Mouse (Mus musculus) ES-E14 (cell line): ENCODE measurements around the gene Ctrl. TPM values are rescaled to one million over a fixed set of nuclear protein-coding genes. Genes with fewer than 3 reads are reported as not detected.

Source experiments
- DNase-seq: peaks from one replicate; pipeline ENCODE4 v3.0.0-alpha.2; 2013; ENCODE audit warnings: low read depth, low spot score
- H3K27ac ChIP-seq: 2 replicates; pipeline ENCODE4 v1.5.1; 2012; ENCODE audit warnings: low read depth, mild to moderate bottlenecking, low read length, moderate library complexity, mixed read lengths; ENCODE audit not compliant: poor library complexity, insufficient read depth, severe bottlenecking
- H3K36me3 ChIP-seq: 2 replicates; pipeline ENCODE4 v1.6.1; 2012; ENCODE audit warnings: mild to moderate bottlenecking, low read length, moderate library complexity, mixed read lengths; ENCODE audit not compliant: control insufficient read depth, poor library complexity, insufficient read depth, severe bottlenecking
- H3K4me1 ChIP-seq, 2 experiments: fragments of 150-350 bp in 1 of 2; sonication (generic) in 1 of 2; 2 replicates each; pipeline ENCODE4 v1.6.1; 2012; ENCODE audit warnings: low read length in 2 of 2, mild to moderate bottlenecking in 1 of 2, mixed read lengths in 1 of 2; ENCODE audit not compliant: control insufficient read depth in 2 of 2, insufficient read depth in 2 of 2, poor library complexity in 1 of 2
- H3K4me3 ChIP-seq, 2 experiments: fragments of 150-350 bp in 1 of 2; sonication (generic) in 1 of 2; 2 replicates each; pipeline ENCODE4 v1.5.1; 2012; ENCODE audit warnings: low read length in 2 of 2, low read depth in 1 of 2, mild to moderate bottlenecking in 1 of 2, mixed read lengths in 1 of 2; ENCODE audit not compliant: insufficient read depth in 1 of 2, poor library complexity in 1 of 2, severe bottlenecking in 1 of 2
- H3K9ac ChIP-seq: 2 replicates; pipeline ENCODE4 v1.6.1; 2012; ENCODE audit warnings: low read depth, mild to moderate bottlenecking, low read length, mixed read lengths; ENCODE audit not compliant: poor library complexity, insufficient read depth, severe bottlenecking
- H3K9me3 ChIP-seq: fragments of 150-350 bp; sonication (generic); 2 replicates; pipeline ENCODE4 v1.6.1; 2012; ENCODE audit warnings: low read depth, mild to moderate bottlenecking, low read length; ENCODE audit not compliant: control insufficient read depth, insufficient read depth
- CHD2 ChIP-seq: IDR thresholded peaks from 2 replicates; pipeline ENCODE4 v1.6.1; 2014; ENCODE audit warnings: mild to moderate bottlenecking, low read depth, low read length, inconsistent platforms
- HCFC1 ChIP-seq: IDR thresholded peaks from 2 replicates; pipeline ENCODE4 v1.6.1; 2012; ENCODE audit warnings: low read length, inconsistent platforms, borderline replicate concordance; ENCODE audit not compliant: insufficient read depth
- MAFK ChIP-seq: IDR thresholded peaks from 2 replicates; pipeline ENCODE4 v1.6.1; 2014; ENCODE audit warnings: mild to moderate bottlenecking, low read depth, low read length, inconsistent platforms; ENCODE audit not compliant: insufficient read depth
- ZC3H11A ChIP-seq: IDR thresholded peaks from 2 replicates; pipeline ENCODE4 v1.6.1; 2012; ENCODE audit warnings: low read depth, mild to moderate bottlenecking, inconsistent platforms, low read length, borderline replicate concordance
- ZNF384 ChIP-seq: IDR thresholded peaks from 2 replicates; pipeline ENCODE4 v1.6.1; 2012; ENCODE audit warnings: low read depth, low read length, inconsistent platforms
- in situ Hi-C, 2 experiments: fragments of 600-800 bp; cut with MboI; formaldehyde crosslinking; loops; one replicate each; pipeline ENCODE4 v1.15.1; 2025; ENCODE audit warnings: low sequenced_read_pairs in 2 of 2, inconsistent platforms in 1 of 2; ENCODE audit not compliant: unreplicated experiment in 2 of 2
- total RNA-seq: library from RNA; depleted of rRNA; stranded (reverse); fragments of 300-350 nt; gene quantifications from 2 replicates; pipeline ENCODE4 v1.2.3, GENCODE M21; 2012

Ctrl gene
- total RNA-seq, 1 experiment, result 3.6 TPM

DNA sequence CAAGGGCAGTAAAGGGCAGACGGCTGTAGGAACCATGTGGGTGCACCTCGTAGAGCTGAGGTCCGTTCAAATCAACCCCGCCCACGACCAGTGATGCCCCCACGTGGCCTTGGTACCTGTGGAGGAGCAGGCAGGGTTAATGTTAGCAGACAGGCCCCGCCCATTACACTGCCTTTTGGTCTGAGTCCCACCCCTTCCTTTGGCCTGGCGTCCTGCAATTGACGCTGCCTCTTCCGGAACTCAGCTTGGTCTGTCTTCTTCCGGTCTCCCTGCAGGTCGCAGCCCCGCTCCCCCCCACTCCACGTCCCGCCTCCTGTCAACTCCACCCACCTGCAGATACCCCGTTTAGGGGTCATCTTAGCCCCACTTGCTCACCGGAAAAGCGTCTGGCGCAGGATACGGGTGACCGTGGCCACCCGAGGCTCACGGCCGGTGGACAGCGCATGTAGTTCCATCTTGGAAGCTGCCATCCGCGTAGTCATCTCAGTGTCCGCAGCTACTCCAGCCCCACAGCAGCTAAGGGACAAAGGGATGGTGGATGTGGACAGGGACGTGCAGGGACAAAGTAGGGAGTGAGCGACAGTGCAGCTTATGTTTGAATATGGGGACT lies 3.3 kb upstream of the Ctrl start:
- H3K4me3 ChIP-seq, result peak overlapping the region; percentile 81 to 96
- no peak overlapping the region for H3K27ac ChIP-seq
- H3K36me3 ChIP-seq, result peaks cover 2% of the 10 kb centered on the region; the same call in 1 of the 2 replicates
- H3K9ac ChIP-seq, result peak overlapping the region; percentile 69
- no peaks in the 10 kb centered on the region for H3K9me3 ChIP-seq
- TF ChIP-seq MAFK, result no peak
- no peak for TF ChIP-seq ZC3H11A
- no peak for TF ChIP-seq CHD2
- in situ Hi-C loops, result no loop called here
- peak; percentile 82 for DNase-seq
- H3K4me1 ChIP-seq, result peaks cover 0 to 6% of the 10 kb centered on the region in 2 experiments; a peak in 2 of 4 replicates

- H3K36me3 ChIP-seq, result no peaks in the 10 kb centered on the region; the same call in 1 of the 2 replicates
- in situ Hi-C loops, result no loop called here
- H3K9me3 ChIP-seq, result no peaks in the 10 kb centered on the region
- DNase-seq, result no peak
- no peak overlapping the region for H3K27ac ChIP-seq
- H3K4me1 ChIP-seq, result peaks cover 0 to 6% of the 10 kb centered on the region in 2 experiments; a peak in 2 of 4 replicates
- peak overlapping the region; percentile 81 to 96 for H3K4me3 ChIP-seq
- TF ChIP-seq ZC3H11A (no peak), CHD2 (no peak), MAFK (no peak), HCFC1 (no peak), ZNF384 (no peak)
- H3K9ac ChIP-seq, result peak overlapping the region; percentile 69; the same call in 1 of the 2 replicates
These were observed 2.4 kb upstream of the Ctrl start for GRCm38 (mm10) chr8:105935863-105936603.

DNA sequence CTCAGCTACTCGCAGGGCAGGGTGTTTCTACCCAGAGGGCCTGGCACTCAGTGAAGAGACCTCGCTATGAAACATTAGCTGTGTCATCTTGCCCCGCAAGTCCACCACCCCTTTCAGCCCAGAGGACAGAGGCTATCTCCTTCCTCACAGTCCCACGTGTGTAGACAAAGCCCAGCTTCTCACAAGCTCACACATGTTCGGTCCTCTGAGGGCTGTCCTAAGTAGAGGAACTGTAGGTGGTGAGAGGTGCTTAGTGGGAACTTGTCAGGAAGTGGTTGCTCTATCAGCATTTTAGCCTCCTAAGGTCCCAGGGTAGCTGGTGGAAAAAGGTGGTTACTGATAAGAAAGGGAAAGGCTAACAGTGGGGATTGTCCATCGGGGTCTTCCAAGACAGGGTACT lies 1.4 kb upstream of the Ctrl start:
- Histone ChIP-seq H3K9ac (no peak overlapping the region), H3K4me1 (peaks cover 0 to 6% of the 10 kb centered on the region in 2 experiments; a peak in 2 of 4 replicates), H3K4me3 (no peak overlapping the region), H3K9me3 (no peaks in the 10 kb centered on the region), H3K27ac (no peak overlapping the region), H3K36me3 (no peaks in the 10 kb centered on the region; the same call in 1 of the 2 replicates)
- TF ChIP-seq MAFK (no peak), ZNF384 (no peak), ZC3H11A (no peak), HCFC1 (no peak), CHD2 (no peak)
- in situ Hi-C loops, result no loop called here
- no peak for DNase-seq

DNA sequence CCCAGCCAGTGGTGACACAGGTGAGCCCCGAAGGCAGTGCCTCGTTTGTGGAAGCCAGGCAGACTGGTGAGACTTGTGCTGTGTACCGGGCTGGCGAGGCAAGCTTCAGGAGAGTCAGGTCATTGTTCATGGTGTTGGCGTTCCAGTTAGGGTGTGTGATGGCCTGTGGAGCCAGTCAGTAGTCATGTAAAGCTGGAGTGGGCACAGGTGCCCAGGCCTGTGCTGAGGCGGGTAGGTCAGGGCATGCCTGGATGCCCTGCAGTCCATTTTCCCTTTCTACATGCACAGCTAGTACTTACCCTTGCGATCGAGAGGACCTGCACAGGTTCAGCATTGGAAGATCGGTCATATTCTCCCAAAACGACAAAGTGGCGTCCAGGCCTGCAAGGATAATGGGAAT lies 1.1 kb downstream of the Ctrl start:
- Histone ChIP-seq H3K4me3 (no peak overlapping the region), H3K9ac (no peak overlapping the region), H3K36me3 (no peaks in the 10 kb centered on the region; the same call in 1 of the 2 replicates), H3K27ac (no peak overlapping the region), H3K9me3 (no peaks in the 10 kb centered on the region), H3K4me1 (peaks cover 0 to 6% of the 10 kb centered on the region in 2 experiments; a peak in 3 of 4 replicates)
- DNase-seq, result no peak
- in situ Hi-C loops, result no loop called here
- TF ChIP-seq ZNF384 (no peak), HCFC1 (no peak), MAFK (no peak), ZC3H11A (no peak), CHD2 (no peak)
